ENCODE assay signal across 1 mouse cellular context in genomic region chr19:6969291-6969664, GRCm38 (mm10).
TF ChIP-seq lines count a peak whose summit lies in the region.

No protein-coding gene starts in this region.

TF ChIP-seq in CH12.LX, 34 proteins besides CTCF, POLR2A, EP300 and RAD21 (continued from another document):
- no peak for TF ChIP-seq E2F4 (IDR thresholded peaks at IDR 0.05; ENCODE audit: insufficient replicate concordance, low read depth, low read length)
- no peak for TF ChIP-seq UBTF (IDR thresholded peaks at IDR 0.05; ENCODE audit: low read depth, low read length)
- TF ChIP-seq USF1 (IDR thresholded peaks at IDR 0.05; ENCODE audit: low read depth, low read length): no peak
- TF ChIP-seq NELFE (IDR thresholded peaks at IDR 0.05; ENCODE audit: low read depth, low read length): no peak
